Mouse (Mus musculus) forebrain, embryonic 15.5 days (tissue): ENCODE measurements at regions not wholly inside any gene's neighbourhood (a gene's known extent, or its start where the extent isn't known, plus 50 kb on each side); places are given as distances from the start of the nearest gene placed in this dataset.
"Not testable (repeated sequence)": the region's sequence is repeated elsewhere in the genome, so short reads cannot be mapped to it uniquely, and the experiment has no call there.

Experiments used
- ATAC-seq: fragments of 200-750 bp; cut with Nextera tagmentation; replicated peaks from 2 replicates; pipeline ENCODE4 v1.8.0; 2017; ENCODE audit warnings: mild to moderate bottlenecking, moderate TSS enrichment, moderate library complexity
- H3K27ac ChIP-seq: fragments of 300-500 bp; sonication (generic); replicated peaks from 2 replicates; pipeline ENCODE4 v1.5.1; 2015; ENCODE audit warnings: mild to moderate bottlenecking, inconsistent platforms
- H3K27me3 ChIP-seq: fragments of 300-500 bp; sonication (generic); 2 replicates; pipeline ENCODE4 v1.6.1; 2015; ENCODE audit warnings: inconsistent platforms
- H3K36me3 ChIP-seq: fragments of 300-500 bp; sonication (generic); 2 replicates; pipeline ENCODE4 v1.6.1; 2015; ENCODE audit warnings: mild to moderate bottlenecking, inconsistent platforms
- H3K4me1 ChIP-seq: fragments of 300-500 bp; sonication (generic); 2 replicates; pipeline ENCODE4 v1.6.1; 2015; ENCODE audit warnings: inconsistent platforms
- H3K4me2 ChIP-seq: fragments of 300-500 bp; sonication (generic); replicated peaks from 2 replicates; pipeline ENCODE4 v1.6.1; 2015; ENCODE audit warnings: mild to moderate bottlenecking, inconsistent platforms
- H3K4me3 ChIP-seq: fragments of 300-500 bp; sonication (generic); 2 replicates; pipeline ENCODE4 v1.5.1; 2015; ENCODE audit warnings: mild to moderate bottlenecking, inconsistent platforms
- H3K9ac ChIP-seq: fragments of 300-500 bp; sonication (generic); replicated peaks from 2 replicates; pipeline ENCODE4 v1.6.1; 2015; ENCODE audit warnings: mild to moderate bottlenecking, inconsistent platforms
- H3K9me3 ChIP-seq: fragments of 300-500 bp; sonication (generic); 2 replicates; pipeline ENCODE4 v1.6.1; 2016; ENCODE audit warnings: inconsistent platforms
- WGBS: fragments of 180-500 bp; shearing (Covaris S2); methylation state at CpG from one replicate; pipeline ENCODE4 v1.1.7; 2015; ENCODE audit warnings: mixed read lengths; 5-methylcytosine and 5-hydroxymethylcytosine counted together

DNA sequence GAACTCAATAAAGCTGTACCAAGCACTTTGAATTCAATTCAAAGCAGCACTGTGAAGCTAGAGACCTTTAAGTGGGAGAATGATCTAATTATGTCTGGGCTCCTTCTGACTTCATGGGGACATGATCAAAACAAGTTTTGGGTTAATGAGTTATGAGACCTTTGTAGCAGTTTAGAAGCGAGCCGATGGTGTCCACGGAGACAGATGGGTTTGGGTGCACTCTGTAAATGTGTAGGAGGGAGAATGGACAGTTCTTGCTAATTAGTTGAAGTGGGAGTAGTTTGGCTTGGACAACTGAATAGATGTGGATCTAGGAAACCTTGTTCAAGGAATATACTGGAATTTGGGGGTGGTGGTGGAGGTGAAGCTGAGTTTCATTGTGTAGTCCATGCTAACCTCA lies 186.3 kb upstream of the Cldn34b3 start:
- Histone ChIP-seq H3K9me3 (no peaks in the 10 kb centered on the region), H3K36me3 (no peaks in the 10 kb centered on the region), H3K27me3 (no peaks in the 10 kb centered on the region), H3K27ac (no peak overlapping the region), H3K4me3 (no peak overlapping the region), H3K4me1 (no peaks in the 10 kb centered on the region), H3K4me2 (no peak overlapping the region), H3K9ac (no peak overlapping the region)
- WGBS, result 39% methylated on average over 3 of the region's 3 CpGs
- ATAC-seq, result no peak

GRCm38 (mm10) chrX:76082670-76083069 lies 181.4 kb upstream of the Cldn34b3 start:
- no peaks in the 10 kb centered on the region for H3K9me3 ChIP-seq
- H3K4me1 ChIP-seq, result no peaks in the 10 kb centered on the region
- H3K9ac ChIP-seq, result no peak overlapping the region
- H3K27me3 ChIP-seq, result no peaks in the 10 kb centered on the region
- WGBS, result 73% methylated on average over 4 of the region's 4 CpGs
- 0 out of 2 replicates have a peak, but pooled peaks have one; percentile 51 for ATAC-seq
- H3K4me3 ChIP-seq, result no peak overlapping the region
- no peaks in the 10 kb centered on the region for H3K36me3 ChIP-seq
- no peak overlapping the region for H3K4me2 ChIP-seq
- no peak overlapping the region for H3K27ac ChIP-seq

- ATAC-seq, result no peak
- 76% methylated on average over 4 of the region's 4 CpGs for WGBS
- H3K27me3 ChIP-seq, result no peaks in the 10 kb centered on the region
- H3K9me3 ChIP-seq, result no peaks in the 10 kb centered on the region
- H3K36me3 ChIP-seq, result no peaks in the 10 kb centered on the region
- no peak overlapping the region for H3K4me3 ChIP-seq
- H3K4me2 ChIP-seq, result no peak overlapping the region
- no peaks in the 10 kb centered on the region for H3K4me1 ChIP-seq
- H3K9ac ChIP-seq, result no peak overlapping the region
- H3K27ac ChIP-seq, result no peak overlapping the region
These were observed 153.2 kb upstream of the Cldn34b3 start for GRCm38 (mm10) chrX:76110763-76111474.

DNA sequence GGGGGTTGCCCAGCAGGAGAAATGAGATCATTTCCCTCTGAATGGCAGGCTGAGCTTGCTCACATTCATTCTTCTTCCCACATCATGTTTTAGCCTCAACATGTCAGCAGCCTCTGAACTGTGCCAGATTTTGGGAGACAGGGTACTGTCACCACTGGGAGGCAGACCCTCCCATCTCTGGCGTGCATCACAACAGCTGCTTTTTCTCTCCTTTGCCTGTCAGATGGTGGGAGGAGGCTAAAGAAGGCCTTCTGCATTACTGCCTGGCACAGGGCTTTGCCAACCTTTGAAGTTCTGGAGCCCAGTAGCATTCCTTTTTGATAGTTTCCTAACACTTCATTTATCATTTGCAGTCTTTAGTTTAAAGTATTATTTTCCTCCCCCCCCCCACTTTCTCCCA lies 148.0 kb upstream of the Cldn34b3 start:
- no peak overlapping the region for H3K4me2 ChIP-seq
- no peak for ATAC-seq
- no peak overlapping the region for H3K27ac ChIP-seq
- no peaks in the 10 kb centered on the region for H3K9me3 ChIP-seq
- no peaks in the 10 kb centered on the region for H3K27me3 ChIP-seq
- H3K4me1 ChIP-seq, result no peaks in the 10 kb centered on the region
- WGBS, result 25% methylated on average over 1 of the region's 1 CpGs
- no peak overlapping the region for H3K4me3 ChIP-seq
- no peak overlapping the region for H3K9ac ChIP-seq
- H3K36me3 ChIP-seq, result no peaks in the 10 kb centered on the region

- 73% methylated on average over 1 of the region's 1 CpGs for WGBS
These were observed 147.5 kb upstream of the Cldn34b3 start for GRCm38 (mm10) chrX:76116562-76116961.

DNA sequence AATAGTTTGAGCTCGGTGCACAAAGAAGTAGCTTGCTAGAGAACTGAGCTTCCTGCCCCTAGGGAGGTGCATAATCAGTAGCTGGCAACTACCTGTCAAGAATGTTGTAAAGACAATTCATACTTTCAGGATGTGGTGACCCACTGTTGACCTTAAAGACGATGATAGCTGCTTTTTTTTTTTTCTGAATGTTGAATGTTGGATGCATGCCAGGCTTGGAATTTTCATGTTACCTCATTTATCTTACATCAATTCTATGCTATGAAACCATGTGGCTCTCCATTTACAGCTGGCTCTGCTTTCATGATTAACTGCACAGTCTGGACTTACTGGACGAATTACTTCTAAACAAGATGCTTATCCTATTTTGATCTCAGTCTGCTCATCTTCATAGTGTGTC lies 143.2 kb upstream of the Cldn34b3 start:
- WGBS, result 51% methylated on average over 3 of the region's 3 CpGs

More at GRCm38 (mm10) chrX:76116562-76116961, 147.5 kb upstream of the Cldn34b3 start:
- Histone ChIP-seq H3K9me3 (no peaks in the 10 kb centered on the region), H3K27me3 (no peaks in the 10 kb centered on the region), H3K36me3 (no peaks in the 10 kb centered on the region), H3K27ac (no peak overlapping the region), H3K9ac (no peak overlapping the region), H3K4me2 (no peak overlapping the region), H3K4me3 (no peak overlapping the region), H3K4me1 (no peaks in the 10 kb centered on the region)
- no peak for ATAC-seq

DNA sequence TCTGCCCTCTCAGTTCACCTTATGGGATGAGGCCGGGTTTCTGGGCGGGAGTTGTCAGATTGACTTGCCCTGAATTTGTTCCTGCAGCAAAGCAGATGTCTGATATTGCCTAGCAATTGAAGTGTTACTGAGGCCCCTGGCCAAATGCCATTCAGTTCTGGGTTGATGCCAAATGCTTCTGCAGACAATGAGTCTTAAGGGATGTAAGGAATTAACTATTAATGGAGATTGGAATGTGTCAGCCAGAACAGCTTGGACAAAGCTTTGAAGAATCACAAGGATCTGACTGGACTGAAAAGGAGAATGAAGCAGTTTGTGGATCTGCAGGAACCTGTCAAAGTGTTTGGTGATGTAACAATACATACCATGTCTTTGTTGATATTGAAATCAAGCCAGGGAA lies 140.7 kb upstream of the Cldn34b3 start:
- Histone ChIP-seq H3K27ac (no peak overlapping the region), H3K27me3 (no peaks in the 10 kb centered on the region), H3K4me3 (no peak overlapping the region), H3K9ac (no peak overlapping the region), H3K4me1 (peaks cover 7% of the 10 kb centered on the region), H3K9me3 (no peaks in the 10 kb centered on the region), H3K4me2 (no peak overlapping the region), H3K36me3 (no peaks in the 10 kb centered on the region)
- ATAC-seq, result 0 out of 2 replicates have a peak, but pooled peaks have one; percentile 41
- WGBS, result 26% methylated on average over 2 of the region's 2 CpGs

More for the DNA sequence above, 143.2 kb upstream of the Cldn34b3 start:
- no peak overlapping the region for H3K4me2 ChIP-seq
- H3K36me3 ChIP-seq, result no peaks in the 10 kb centered on the region
- H3K27me3 ChIP-seq, result no peaks in the 10 kb centered on the region
- no peak for ATAC-seq
- H3K9me3 ChIP-seq, result no peaks in the 10 kb centered on the region
- H3K27ac ChIP-seq, result no peak overlapping the region
- H3K4me1 ChIP-seq, result peaks cover 7% of the 10 kb centered on the region
- no peak overlapping the region for H3K4me3 ChIP-seq
- H3K9ac ChIP-seq, result no peak overlapping the region

GRCm38 (mm10) chrX:76137729-76138128 lies 126.4 kb upstream of the Cldn34b3 start:
- ATAC-seq, result no peak
- H3K4me1 ChIP-seq, result no peaks in the 10 kb centered on the region
- no peak overlapping the region for H3K27ac ChIP-seq
- no peak overlapping the region for H3K4me2 ChIP-seq
- H3K36me3 ChIP-seq, result no peaks in the 10 kb centered on the region
- no peaks in the 10 kb centered on the region for H3K9me3 ChIP-seq
- H3K9ac ChIP-seq, result no peak overlapping the region
- whole genome bisulfite sequencing, result 41% methylated on average over 2 of the region's 2 CpGs
- no peak overlapping the region for H3K4me3 ChIP-seq
- H3K27me3 ChIP-seq, result no peaks in the 10 kb centered on the region

DNA sequence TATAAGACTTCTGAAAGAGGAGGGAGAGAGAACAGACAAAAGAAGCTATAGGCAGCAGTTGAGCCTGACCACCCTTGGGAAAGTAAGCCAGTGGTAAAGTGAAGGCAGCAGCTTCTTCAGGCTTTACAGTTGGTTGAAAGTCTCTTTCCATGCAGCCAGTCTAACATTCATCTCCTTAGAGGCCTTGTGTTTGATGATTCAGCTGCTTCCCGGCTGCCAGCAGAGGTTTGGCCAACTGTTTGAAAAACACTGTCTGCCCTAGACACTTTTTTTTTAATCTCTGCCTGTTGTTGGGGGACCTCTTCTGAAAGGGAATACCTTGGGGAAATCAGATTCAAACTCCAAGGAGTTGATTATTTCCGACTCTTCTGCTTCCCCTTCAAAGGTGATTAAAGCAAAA lies 123.1 kb upstream of the Cldn34b3 start:
- no peak overlapping the region for H3K4me2 ChIP-seq
- no peaks in the 10 kb centered on the region for H3K4me1 ChIP-seq
- H3K9ac ChIP-seq, result no peak overlapping the region
- WGBS, result 91% methylated on average over 2 of the region's 2 CpGs
- H3K27ac ChIP-seq, result no peak overlapping the region
- no peak overlapping the region for H3K4me3 ChIP-seq
- ATAC-seq, result no peak
- no peaks in the 10 kb centered on the region for H3K9me3 ChIP-seq
- no peaks in the 10 kb centered on the region for H3K27me3 ChIP-seq
- no peaks in the 10 kb centered on the region for H3K36me3 ChIP-seq

DNA sequence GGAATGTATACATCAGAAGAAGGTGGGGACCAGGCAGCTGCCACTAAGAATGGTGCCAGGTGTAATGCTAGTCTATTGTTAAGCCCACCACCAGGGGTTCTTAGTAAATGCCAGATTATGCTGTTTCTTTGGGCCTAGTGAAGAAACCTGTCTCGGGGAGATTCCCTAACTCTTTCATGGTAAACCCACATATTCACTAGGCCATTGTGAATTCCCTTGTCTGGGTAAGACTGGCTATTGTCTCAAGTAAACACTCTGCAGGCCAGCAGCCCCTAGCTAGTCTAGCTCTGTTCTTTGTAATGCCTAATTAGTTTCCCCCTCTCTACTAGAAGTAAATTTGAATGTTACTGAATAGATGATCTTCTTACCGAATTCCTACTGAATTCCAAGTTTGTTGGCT lies 89.3 kb upstream of the Cldn34b3 start:
- not testable (repeated sequence) for H3K27me3 ChIP-seq, H3K9me3 ChIP-seq, H3K4me2 ChIP-seq, ATAC-seq, H3K9ac ChIP-seq, H3K36me3 ChIP-seq, H3K27ac ChIP-seq, H3K4me1 ChIP-seq, H3K4me3 ChIP-seq
- WGBS, result 34% methylated on average over 2 of the region's 2 CpGs

DNA sequence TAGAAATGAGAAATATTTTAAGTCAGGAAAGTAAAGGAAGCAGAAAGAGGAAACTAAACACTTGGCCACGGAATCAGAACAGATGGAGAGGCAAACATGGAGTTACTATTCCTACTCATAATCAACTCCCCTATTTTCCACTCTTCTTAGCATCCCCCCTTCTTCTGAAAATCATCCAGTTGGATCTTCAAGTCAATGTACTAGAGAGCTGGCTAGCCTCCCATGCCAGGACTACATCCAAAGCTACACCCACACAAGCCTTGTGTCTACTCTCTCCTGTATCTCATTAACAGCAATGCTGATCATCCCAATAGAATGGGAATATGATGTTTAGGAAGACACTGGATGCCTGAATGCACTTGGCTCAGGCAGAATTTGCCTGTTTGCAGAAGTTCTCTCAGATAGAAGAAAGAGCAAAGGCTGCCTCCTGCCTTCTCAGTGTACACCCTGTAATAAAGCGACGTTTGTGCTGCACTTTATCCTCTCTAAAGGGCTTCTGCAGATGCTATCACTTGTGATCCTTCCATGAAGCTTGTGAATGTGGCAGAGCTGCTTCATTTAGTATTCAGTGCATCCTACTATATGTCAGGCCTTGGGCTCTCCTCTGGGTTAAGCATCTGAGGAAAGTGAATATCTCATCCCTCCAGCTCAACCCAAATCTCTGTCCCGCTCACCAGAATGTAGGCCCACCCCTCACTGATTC lies 82.5 kb upstream of the Cldn34b3 start:
- Histone ChIP-seq H3K9me3 (no peaks in the 10 kb centered on the region), H3K9ac (no peak overlapping the region), H3K27me3 (no peaks in the 10 kb centered on the region), H3K27ac (peak overlapping the region; percentile 21; the same call in 1 of the 2 replicates), H3K4me3 (no peak overlapping the region), H3K4me1 (no peaks in the 10 kb centered on the region), H3K36me3 (no peaks in the 10 kb centered on the region), H3K4me2 (no peak overlapping the region)
- peak; percentile 90 for ATAC-seq
- WGBS, result 78% methylated on average over 4 of the region's 4 CpGs

DNA sequence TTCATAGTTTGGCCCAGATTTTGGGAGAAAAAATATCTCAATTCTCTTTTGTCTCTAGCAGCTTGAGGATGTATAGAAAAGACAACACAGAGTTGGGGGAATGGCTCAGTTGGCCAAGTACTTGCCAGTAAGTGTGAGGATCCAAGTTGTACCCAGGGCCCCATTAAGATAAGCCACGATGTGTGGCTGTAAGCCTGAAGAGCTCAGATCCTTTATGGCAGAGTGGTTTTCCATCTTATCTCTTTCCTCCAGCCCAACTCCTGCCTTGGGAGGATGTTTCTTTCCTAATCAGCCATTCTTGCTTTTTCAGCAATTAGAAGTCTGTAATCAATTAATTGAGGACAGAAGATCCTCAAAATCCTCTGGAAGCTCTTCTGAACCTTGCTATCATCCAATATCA lies 63.5 kb upstream of the Cldn34b3 start:
- no peak for ATAC-seq
- 79% methylated on average over 1 of the region's 1 CpGs for WGBS

More for the DNA sequence above, 63.5 kb upstream of the Cldn34b3 start:
- Histone ChIP-seq H3K9me3 (no peaks in the 10 kb centered on the region), H3K27ac (no peak overlapping the region), H3K9ac (no peak overlapping the region), H3K4me1 (no peaks in the 10 kb centered on the region), H3K4me2 (no peak overlapping the region), H3K4me3 (no peak overlapping the region), H3K27me3 (no peaks in the 10 kb centered on the region), H3K36me3 (no peaks in the 10 kb centered on the region)
